Mouse (Mus musculus) megakaryocyte progenitor cell, adult 5-6 weeks (primary cell): ENCODE results near the gene Ltb. TPM values are rescaled to one million over a fixed set of nuclear protein-coding genes. Genes with fewer than 3 reads are reported as not detected.

Experiments
- ATAC-seq: replicated peaks from 2 replicates; pipeline ENCODE4 v1.8.0; 2016; ENCODE audit warnings: mild to moderate bottlenecking, moderate TSS enrichment, inconsistent platforms; ENCODE audit not compliant: poor library complexity
- total RNA-seq, 2 experiments: library from RNA; stranded (forward) in 1 of 2; stranded (reverse) in 1 of 2; fragments of 157-497, 149-512 nt in 1 of 2; fragments of 200-1000 nt in 1 of 2; gene quantifications; 2 replicates each; pipeline versions ENCODE4 v1.2.3 to v1.2.4; 2015 to 2017

Ltb gene
- total RNA-seq, 2 experiments from 2014 or later, result 0.81 to 4.4 TPM

GRCm38 (mm10) chr17:35164568-35165450 is 29.4 kb upstream of the Ltb start, which contains the start of gene Prrc2a:
Gene Prrc2a (minus strand): TSS chr17:35164897.
- peak; percentile 85 for ATAC-seq

- no peak for ATAC-seq
Measured at GRCm38 (mm10) chr17:35165451-35166155, 28.6 kb upstream of the Ltb start.

- peak; percentile 29 for ATAC-seq
Measured at GRCm38 (mm10) chr17:35166352-35167035, 27.7 kb upstream of the Ltb start.

GRCm38 (mm10) chr17:35167794-35168193 is 26.4 kb upstream of the Ltb start:
- ATAC-seq, result no peak

GRCm38 (mm10) chr17:35168541-35169207 is 25.6 kb upstream of the Ltb start:
- no peak for ATAC-seq

GRCm38 (mm10) chr17:35172445-35173234 is 21.6 kb upstream of the Ltb start:
- peak; percentile 68 for ATAC-seq

GRCm38 (mm10) chr17:35173329-35173728 is 20.9 kb upstream of the Ltb start:
- ATAC-seq, result peak; percentile 27; the same call in 1 of the 2 replicates

- no peak for ATAC-seq
Measured at GRCm38 (mm10) chr17:35174201-35174977, 19.9 kb upstream of the Ltb start.

GRCm38 (mm10) chr17:35175382-35175781 is 18.9 kb upstream of the Ltb start:
- ATAC-seq, result no peak

GRCm38 (mm10) chr17:35175968-35176367 is 18.3 kb upstream of the Ltb start, which contains the start of gene Aif1:
Gene Aif1 (minus strand): TSS chr17:35176068.
- ATAC-seq, result no peak

- ATAC-seq, result peak; percentile 97
Measured at GRCm38 (mm10) chr17:35178528-35178927, 15.7 kb upstream of the Ltb start.

GRCm38 (mm10) chr17:35180093-35180492 is 14.1 kb upstream of the Ltb start:
- ATAC-seq, result no peak

- ATAC-seq, result peak; percentile 69
Measured at GRCm38 (mm10) chr17:35185639-35186611, 8.3 kb upstream of the Ltb start.

- ATAC-seq, result 0 out of 2 replicates have a peak, but pooled peaks have one; percentile 22
Measured at GRCm38 (mm10) chr17:35186681-35187080, 7.6 kb upstream of the Ltb start.

- no peak for ATAC-seq
Measured at GRCm38 (mm10) chr17:35187345-35187744, 6.9 kb upstream of the Ltb start.

- ATAC-seq, result peak; percentile 32
Measured at GRCm38 (mm10) chr17:35187959-35188610, 6.2 kb upstream of the Ltb start, which contains the start of gene Lst1. Gene Lst1 (minus strand): TSS chr17:35188439.

- ATAC-seq, result peak; percentile 33; the same call in 1 of the 2 replicates
Measured at GRCm38 (mm10) chr17:35189186-35189585, 5.1 kb upstream of the Ltb start.
